Mouse (Mus musculus) left cerebral cortex, postnatal 14 days (tissue): ENCODE data around the gene Cflar. TPM values are rescaled to one million over a fixed set of nuclear protein-coding genes. Genes with fewer than 3 reads are reported as not detected.

Experiments
- DNase-seq, 2 experiments: peaks; one replicate each; pipeline ENCODE4 v3.0.0; 2021 to 2022; ENCODE audit warnings: low spot score in 2 of 2, mixed read lengths in 1 of 2
- intact Hi-C: fragments of 180-260 bp; cut with DNase I; formaldehyde crosslinking; loops from one replicate; pipeline ENCODE4 v1.15.1; 2025
- total RNA-seq, 2 experiments: library from RNA; stranded (reverse); gene quantifications; 2 replicates each; pipeline ENCODE4 v1.2.3; 2021

The Cflar gene
- total RNA-seq, 2 experiments from 2014 or later = 24.0 to 24.5 TPM

GRCm38 (mm10) chr1:58723809-58724405, 12.6 kb downstream of the Cflar start:
- DNase-seq = no peak
- intact Hi-C loops = no loop called here

GRCm38 (mm10) chr1:58724533-58724932, 13.2 kb downstream of the Cflar start:
- DNase-seq = no peak
- intact Hi-C loops = no loop called here

- DNase-seq = no peak
These were observed 13.8 kb downstream of the Cflar start for GRCm38 (mm10) chr1:58725095-58725494.

GRCm38 (mm10) chr1:58725767-58726166, 14.5 kb downstream of the Cflar start:
- DNase-seq = no peak
- intact Hi-C loops = no loop called here

More at GRCm38 (mm10) chr1:58725095-58725494, 13.8 kb downstream of the Cflar start:
- intact Hi-C loops = no loop called here

GRCm38 (mm10) chr1:58727019-58727746, 15.9 kb downstream of the Cflar start:
- intact Hi-C loops = no loop called here
- no peak for DNase-seq

GRCm38 (mm10) chr1:58727747-58728589, 16.7 kb downstream of the Cflar start:
- intact Hi-C loops = no loop called here
- no peak for DNase-seq

GRCm38 (mm10) chr1:58728590-58728868, 17.2 kb downstream of the Cflar start:
- intact Hi-C loops = no loop called here
- DNase-seq = no peak

GRCm38 (mm10) chr1:58733636-58734035, 22.3 kb downstream of the Cflar start:
- no peak for DNase-seq
- intact Hi-C loops = no loop called here

GRCm38 (mm10) chr1:58734043-58734920, 23.0 kb downstream of the Cflar start:
- peak in 1 of 2 experiments; percentile 39 for DNase-seq
- intact Hi-C loops = no loop called here

GRCm38 (mm10) chr1:58735962-58736361, 24.7 kb downstream of the Cflar start:
- no peak for DNase-seq
- intact Hi-C loops = loop anchor here (2.0 kb wide), 1 partner anchor 23 kb away; no protein-coding TSS in a partner anchor

- intact Hi-C loops = loop anchor here (2.0 kb wide), 1 partner anchor 24 kb away; no protein-coding TSS in a partner anchor
- peak; percentile 65 to 73 for DNase-seq
These were observed 25.7 kb downstream of the Cflar start for GRCm38 (mm10) chr1:58736968-58737367.

GRCm38 (mm10) chr1:58739529-58739928, 28.2 kb downstream of the Cflar start:
- intact Hi-C loops = no loop called here
- peak; percentile 65 to 89 for DNase-seq

GRCm38 (mm10) chr1:58742571-58743021, 31.3 kb downstream of the Cflar start:
- no peak for DNase-seq
- intact Hi-C loops = loop anchor here (5.0 kb wide), 1 partner anchor 155 kb away; the partner anchor contains the start of genes Fam126b and Ndufb3

- no peak for DNase-seq
- intact Hi-C loops = loop anchor here (5.0 kb wide), 1 partner anchor 156 kb away; the partner anchor contains the start of genes Fam126b and Ndufb3
These were observed 31.9 kb downstream of the Cflar start for GRCm38 (mm10) chr1:58743252-58743651.

GRCm38 (mm10) chr1:58744645-58745044, 33.3 kb downstream of the Cflar start:
- DNase-seq = no peak
- intact Hi-C loops = loop anchor here (5.0 kb wide), 1 partner anchor 157 kb away; the partner anchor contains the start of genes Fam126b and Ndufb3

- DNase-seq = peak; percentile 68
- intact Hi-C loops = no loop called here
These were observed 35.6 kb downstream of the Cflar start for GRCm38 (mm10) chr1:58746880-58747279.

GRCm38 (mm10) chr1:58759451-58759850, 48.1 kb downstream of the Cflar start:
- DNase-seq = no peak
- intact Hi-C loops = no loop called here

GRCm38 (mm10) chr1:58760581-58760980, 49.3 kb downstream of the Cflar start:
- intact Hi-C loops = no loop called here
- no peak for DNase-seq
